Mouse (Mus musculus) heart, embryonic 11.5 days (tissue): ENCODE data around the gene Tsc22d4. TPM values are rescaled to one million over a fixed set of nuclear protein-coding genes. Genes with fewer than 3 reads are reported as not detected.

ENCODE experiments used
- ATAC-seq: fragments of 200-750 bp; cut with Nextera tagmentation; replicated peaks from 2 replicates; pipeline ENCODE4 v1.8.0; 2017; ENCODE audit warnings: moderate library complexity; ENCODE audit not compliant: insufficient number of reproducible peaks, low FRiP score, low TSS enrichment
- H3K27ac ChIP-seq: fragments of 300-500 bp; sonication (generic); 2 replicates; pipeline ENCODE4 v1.5.1; 2014; ENCODE audit warnings: mild to moderate bottlenecking, low read depth, low read length
- H3K27me3 ChIP-seq: fragments of 300-500 bp; sonication (generic); 2 replicates; pipeline ENCODE4 v1.6.1; 2014; ENCODE audit warnings: mild to moderate bottlenecking, low read length, mixed read lengths; ENCODE audit not compliant: control insufficient read depth, insufficient read depth
- H3K36me3 ChIP-seq: fragments of 300-500 bp; sonication (generic); 2 replicates; pipeline ENCODE4 v1.6.1; 2014; ENCODE audit warnings: mild to moderate bottlenecking, low read length, moderate library complexity, mixed read lengths; ENCODE audit not compliant: control insufficient read depth, insufficient read depth
- H3K4me1 ChIP-seq: fragments of 300-500 bp; sonication (generic); 2 replicates; pipeline ENCODE4 v1.6.1; 2014; ENCODE audit warnings: low read length; ENCODE audit not compliant: control insufficient read depth, insufficient read depth
- H3K4me2 ChIP-seq: fragments of 300-500 bp; sonication (generic); 2 replicates; pipeline ENCODE4 v1.6.1; 2014; ENCODE audit warnings: mild to moderate bottlenecking, moderate library complexity
- H3K4me3 ChIP-seq: fragments of 300-500 bp; sonication (generic); 2 replicates; pipeline ENCODE4 v1.5.1; 2014; ENCODE audit warnings: low read depth, low read length
- H3K9ac ChIP-seq: fragments of 300-500 bp; sonication (generic); 2 replicates; pipeline ENCODE4 v1.6.1; 2014; ENCODE audit warnings: mild to moderate bottlenecking, low read depth, low read length, moderate library complexity
- H3K9me3 ChIP-seq: fragments of 300-500 bp; sonication (generic); replicated peaks from 2 replicates; pipeline ENCODE4 v1.6.1; 2016; ENCODE audit warnings: low read length; ENCODE audit not compliant: control insufficient read depth
- WGBS: fragments of 180-500 bp; shearing (Covaris S2); extraction: QIAGEN DNeasy Blood & Tissue Kit; methylation state at CpG from one replicate; pipeline ENCODE4 v1.1.7; 2014; ENCODE audit not compliant: insufficient replicate concordance; 5-methylcytosine and 5-hydroxymethylcytosine counted together
- polyA plus RNA-seq: library from polyadenylated mRNA; unstranded; fragments of >200 nt; fragmentation: Nextera tagmentation; extraction: Ambion mirVana; gene quantifications from 2 replicates; pipeline ENCODE4 v1.2.1, GENCODE M21; 2014

The Tsc22d4 gene
- polyA plus RNA-seq, 1 experiment from 2014 or later: 139 TPM

DNA sequence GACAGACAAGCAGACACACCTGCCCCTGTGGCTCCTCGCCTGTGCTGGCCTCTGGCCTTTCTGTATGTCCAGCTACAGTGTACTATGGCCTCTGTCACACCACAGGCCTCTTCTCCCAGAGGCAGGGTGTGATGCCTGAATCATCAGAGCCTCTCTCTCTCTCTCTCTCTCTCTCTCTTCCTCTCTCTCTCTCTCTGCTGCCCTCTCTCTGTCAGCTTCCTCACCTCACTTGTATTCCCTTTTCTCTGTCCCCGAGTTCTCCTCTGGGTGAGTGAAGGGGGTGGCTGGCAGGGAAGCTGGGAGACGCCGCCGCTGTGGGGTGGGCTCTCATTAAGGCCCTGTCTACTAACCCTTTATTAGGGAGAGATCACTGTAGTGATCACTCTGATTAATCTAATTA is 7.0 kb upstream of the Tsc22d4 start:
- H3K27me3 ChIP-seq: no peaks in the 10 kb centered on the region
- peaks cover 14% of the 10 kb centered on the region for H3K4me1 ChIP-seq
- 0 out of 2 replicates have a peak overlapping the region, but pooled peaks have one; percentile 5 for H3K9ac ChIP-seq
- no peak for ATAC-seq
- H3K4me2 ChIP-seq: no peak overlapping the region; the same call in 1 of the 2 replicates
- no peak overlapping the region for H3K4me3 ChIP-seq
- WGBS: 49% methylated on average over 5 of the region's 5 CpGs
- H3K27ac ChIP-seq: no peak overlapping the region
- no peaks in the 10 kb centered on the region for H3K36me3 ChIP-seq
- H3K9me3 ChIP-seq: no peaks in the 10 kb centered on the region

DNA sequence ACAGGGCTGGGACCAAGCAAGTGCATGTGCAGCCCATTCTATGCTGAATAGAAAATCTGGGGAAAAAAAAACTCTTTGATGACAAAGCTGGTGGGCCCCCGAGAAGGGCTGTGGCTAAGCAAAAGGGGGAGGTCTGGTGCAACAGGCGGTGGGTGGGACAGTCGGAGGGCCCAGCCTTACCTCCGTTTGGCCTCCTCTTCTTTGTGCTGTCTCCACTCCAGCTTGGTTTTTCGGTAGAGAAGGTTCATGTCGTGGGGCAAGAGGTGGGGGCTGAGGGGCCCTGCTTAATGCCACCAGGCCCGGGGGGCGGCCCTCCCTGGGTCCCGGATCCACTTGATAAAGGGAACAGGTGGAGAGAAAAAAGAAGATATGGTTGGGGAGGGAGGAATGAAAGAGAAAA is 6.1 kb upstream of the Tsc22d4 start:
- Histone ChIP-seq H3K27me3 (no peaks in the 10 kb centered on the region), H3K9ac (no peak overlapping the region), H3K36me3 (no peaks in the 10 kb centered on the region), H3K4me2 (no peak overlapping the region), H3K4me1 (peaks cover 14% of the 10 kb centered on the region), H3K27ac (no peak overlapping the region), H3K4me3 (no peak overlapping the region), H3K9me3 (no peaks in the 10 kb centered on the region)
- 63% methylated on average over 9 of the region's 9 CpGs for WGBS
- ATAC-seq: no peak

DNA sequence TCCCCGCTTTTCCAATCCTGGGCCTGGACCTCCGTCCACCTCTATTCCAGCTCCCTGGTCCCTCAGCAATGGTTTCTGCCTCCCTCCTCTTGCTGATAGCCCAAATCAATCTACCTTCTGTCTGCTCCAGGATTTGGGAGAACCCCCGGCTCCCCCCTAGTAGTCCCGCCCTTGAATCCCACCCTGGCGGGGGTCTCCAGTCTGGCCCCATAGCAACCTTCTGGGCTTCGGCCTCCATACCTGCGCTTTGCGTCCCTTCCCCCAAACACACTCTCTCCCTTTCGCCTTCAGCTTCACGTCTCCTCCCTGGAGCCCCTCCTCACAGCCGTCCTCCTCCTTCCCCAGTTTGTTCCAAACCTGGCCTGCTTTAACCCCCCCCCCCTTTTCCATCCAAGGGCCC is 5.0 kb upstream of the Tsc22d4 start:
- no peak for ATAC-seq
- Histone ChIP-seq H3K27ac (no peak overlapping the region), H3K27me3 (no peaks in the 10 kb centered on the region), H3K4me1 (peaks cover 17% of the 10 kb centered on the region), H3K4me2 (peak overlapping the region; percentile 95), H3K9ac (peak overlapping the region; percentile 77), H3K36me3 (no peaks in the 10 kb centered on the region), H3K9me3 (no peaks in the 10 kb centered on the region), H3K4me3 (peak overlapping the region; percentile 69)
- 10% methylated on average over 11 of the region's 11 CpGs for WGBS

DNA sequence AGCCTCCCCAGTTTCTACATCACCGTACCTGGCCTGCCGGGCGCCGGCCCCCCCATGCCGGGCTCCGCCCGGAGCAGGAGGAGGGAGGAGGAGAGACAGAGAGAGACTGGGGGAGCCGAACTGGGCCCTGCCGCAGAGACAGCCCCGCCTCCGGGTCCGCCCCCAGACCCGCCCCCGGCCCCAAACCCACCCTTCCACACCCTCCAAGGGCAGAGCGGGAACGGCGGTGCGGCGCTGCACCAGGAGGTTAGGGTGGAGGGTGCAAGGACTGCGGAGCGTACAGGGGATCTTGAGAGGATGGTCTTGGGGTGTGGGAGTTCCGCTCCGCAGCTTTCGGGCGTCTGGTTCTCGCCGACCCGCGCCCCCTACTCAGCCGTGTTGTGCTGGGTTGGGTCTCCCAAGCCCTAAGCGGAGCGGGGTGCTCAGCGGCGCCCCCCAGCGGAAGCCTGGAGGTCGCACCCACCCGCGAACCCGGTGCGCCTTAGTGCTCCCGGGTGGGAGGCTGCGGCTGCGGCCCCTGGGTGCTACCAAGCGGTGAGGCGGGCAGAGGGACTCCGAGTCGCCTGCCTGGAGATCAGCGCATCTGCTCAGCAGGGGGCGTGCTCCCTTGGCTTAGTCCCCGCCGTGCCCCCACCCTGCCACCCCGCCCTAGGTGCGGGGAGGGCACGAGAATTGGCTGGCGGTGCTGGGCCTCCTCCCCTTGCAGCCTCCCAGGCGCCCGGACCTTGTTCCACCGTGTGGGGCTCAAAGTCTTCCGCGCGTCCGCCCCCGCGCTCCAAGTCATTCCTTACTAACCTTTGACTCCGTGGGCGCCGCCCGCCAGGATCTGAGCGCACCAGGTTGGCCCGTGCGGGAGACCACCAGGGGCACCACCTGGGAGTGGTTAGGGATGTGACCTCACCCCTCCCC is 4.3 kb upstream of the Tsc22d4 start, which contains the start of gene Nyap1:
Gene Nyap1, minus strand, starts transcription at position 585 of the 909 bp plus-strand sequence.
- H3K9ac ChIP-seq: peak within 1 kb of the TSS; percentile 77
- WGBS: under 1% methylated on average over 65 of the region's 71 CpGs
- H3K4me3 ChIP-seq: peak within 1 kb of the TSS; percentile 69
- H3K9me3 ChIP-seq: no peaks in the 10 kb centered on the region
- H3K4me1 ChIP-seq: peaks cover 17% of the 10 kb centered on the region
- H3K36me3 ChIP-seq: no peaks in the 10 kb centered on the region
- peak within 1 kb of the TSS; percentile 66 for H3K27ac ChIP-seq
- H3K4me2 ChIP-seq: peak within 1 kb of the TSS; percentile 95
- no peaks in the 10 kb centered on the region for H3K27me3 ChIP-seq
- peak; percentile 74 for ATAC-seq

DNA sequence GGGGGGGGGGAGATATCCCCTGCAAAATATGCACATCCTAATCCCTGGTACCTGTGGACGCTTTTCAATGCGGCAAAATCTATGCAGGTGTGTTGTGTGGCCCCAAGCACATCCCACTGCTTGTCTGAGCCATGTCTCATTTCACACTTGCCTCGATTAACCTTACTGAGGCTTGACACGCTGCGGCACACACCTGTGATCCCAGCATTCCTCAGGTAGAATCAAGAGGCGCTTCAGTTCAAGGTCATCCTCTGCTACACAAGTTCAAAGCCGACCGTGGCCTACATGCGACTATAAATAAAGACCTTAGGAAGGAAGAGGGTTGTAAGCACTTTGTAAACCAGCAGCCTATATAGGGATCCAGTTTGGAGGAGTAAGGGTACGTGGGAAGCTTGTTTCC is 3.5 kb upstream of the Tsc22d4 start:
- H3K27me3 ChIP-seq: no peaks in the 10 kb centered on the region
- peaks cover 17% of the 10 kb centered on the region for H3K4me1 ChIP-seq
- no peak overlapping the region for H3K27ac ChIP-seq
- H3K4me3 ChIP-seq: peak overlapping the region; percentile 69
- no peaks in the 10 kb centered on the region for H3K9me3 ChIP-seq
- H3K36me3 ChIP-seq: no peaks in the 10 kb centered on the region
- 61% methylated on average over 10 of the region's 10 CpGs for WGBS
- no peak for ATAC-seq
- H3K9ac ChIP-seq: peak overlapping the region; percentile 77; the same call in 1 of the 2 replicates
- H3K4me2 ChIP-seq: peak overlapping the region; percentile 95

DNA sequence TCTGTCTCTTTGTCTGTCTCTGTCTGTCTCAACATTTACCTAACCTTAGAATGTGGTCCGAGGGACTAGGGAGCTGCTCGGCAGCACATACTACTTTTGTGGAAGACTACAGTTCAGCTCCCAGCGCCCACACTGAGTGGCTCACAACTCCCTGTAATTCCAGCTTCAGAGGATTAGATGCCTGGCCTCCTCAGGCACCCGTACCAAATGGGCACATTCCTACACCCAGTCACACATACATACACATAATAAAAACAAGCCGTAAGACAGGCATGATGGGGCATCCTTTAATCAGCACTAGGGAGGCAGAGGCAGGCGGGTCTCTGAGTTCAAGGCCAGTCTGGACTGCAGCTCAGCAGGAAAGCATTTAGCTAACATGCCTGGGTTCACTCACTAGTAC is 2.7 kb upstream of the Tsc22d4 start:
- no peak overlapping the region for H3K4me2 ChIP-seq
- no peak for ATAC-seq
- H3K27ac ChIP-seq: no peak overlapping the region
- H3K4me3 ChIP-seq: no peak overlapping the region
- H3K4me1 ChIP-seq: peaks cover 17% of the 10 kb centered on the region
- H3K27me3 ChIP-seq: no peaks in the 10 kb centered on the region
- H3K9ac ChIP-seq: no peak overlapping the region
- H3K36me3 ChIP-seq: no peaks in the 10 kb centered on the region
- 92% methylated on average over 6 of the region's 6 CpGs for WGBS
- no peaks in the 10 kb centered on the region for H3K9me3 ChIP-seq

DNA sequence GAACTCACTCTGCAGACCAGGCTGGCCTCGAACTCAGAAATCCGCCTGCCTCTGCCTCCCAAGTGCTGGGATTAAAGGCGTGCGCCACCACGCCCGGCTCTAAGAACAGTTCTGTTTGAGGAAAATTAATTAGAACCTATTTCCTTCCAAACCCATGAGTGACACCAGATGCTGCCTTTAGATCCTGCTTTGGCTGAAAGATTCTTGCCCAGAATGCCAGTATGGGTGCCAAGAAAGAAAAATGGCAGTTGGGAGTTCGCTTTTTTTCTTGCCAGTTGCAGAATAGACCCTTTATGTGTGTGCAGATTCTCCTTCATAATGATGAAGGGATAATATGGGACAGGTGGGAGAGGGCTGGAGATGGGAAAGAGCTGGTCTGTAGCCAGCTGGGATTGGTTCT is 1.3 kb upstream of the Tsc22d4 start:
- H3K27me3 ChIP-seq: no peaks in the 10 kb centered on the region

DNA sequence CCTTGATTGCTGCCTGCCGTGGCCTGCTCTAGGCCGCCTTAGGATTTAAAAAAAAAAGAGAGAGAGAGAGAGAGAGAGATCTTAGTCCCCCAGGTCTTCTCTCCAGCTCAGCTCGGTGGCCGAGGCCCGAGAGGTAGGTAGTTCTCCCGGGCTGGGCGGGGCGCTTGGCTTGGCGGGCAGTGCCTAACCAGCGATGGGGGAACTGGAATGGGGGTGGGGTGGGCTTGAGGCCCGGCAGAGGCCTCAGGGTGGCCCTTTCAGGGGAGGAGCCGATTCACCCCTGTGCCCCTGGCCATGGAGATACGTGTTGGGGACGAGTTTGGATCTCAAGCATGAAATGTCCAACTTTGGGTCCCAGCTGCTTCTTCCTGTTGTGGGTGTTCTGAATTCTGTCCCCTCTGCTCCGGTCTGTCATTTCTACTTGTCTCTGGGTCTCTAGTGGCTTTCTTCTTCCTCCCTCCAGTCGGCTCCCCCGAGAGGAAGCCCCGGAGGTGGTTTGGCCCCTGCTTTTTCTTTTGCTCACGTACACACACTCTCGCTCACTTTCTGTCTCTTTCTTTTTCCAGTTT is 836 bp downstream of the Tsc22d4 start:
- WGBS: under 1% methylated on average over 20 of the region's 20 CpGs
- H3K4me1 ChIP-seq: peaks cover 33% of the 10 kb centered on the region
- H3K9me3 ChIP-seq: no peaks in the 10 kb centered on the region
- peak; percentile 60 for ATAC-seq
- H3K4me3 ChIP-seq: peak overlapping the region; percentile 75
- peak overlapping the region; percentile 94 for H3K9ac ChIP-seq
- peaks cover 2% of the 10 kb centered on the region; the same call in 1 of the 2 replicates for H3K36me3 ChIP-seq
- peak overlapping the region; percentile 87 for H3K4me2 ChIP-seq
- no peaks in the 10 kb centered on the region for H3K27me3 ChIP-seq
- H3K27ac ChIP-seq: peak overlapping the region; percentile 95

More for the DNA sequence above, 1.3 kb upstream of the Tsc22d4 start:
- H3K36me3 ChIP-seq: no peaks in the 10 kb centered on the region
- H3K4me3 ChIP-seq: no peak overlapping the region
- no peaks in the 10 kb centered on the region for H3K9me3 ChIP-seq
- no peak for ATAC-seq
- H3K9ac ChIP-seq: no peak overlapping the region
- no peak overlapping the region for H3K4me2 ChIP-seq
- peaks cover 25% of the 10 kb centered on the region for H3K4me1 ChIP-seq
- no peak overlapping the region for H3K27ac ChIP-seq
- 90% methylated on average over 7 of the region's 7 CpGs for WGBS
